Mouse (Mus musculus) ES-Bruce4 (cell line): ENCODE data around the gene Irx3. TPM values are rescaled to one million over a fixed set of nuclear protein-coding genes. Genes with fewer than 3 reads are reported as not detected.
A peak's percentile ranks its signal among the peaks of the same experiment; 100 is the strongest.

ENCODE experiments used
- H3K27ac ChIP-seq: 2 replicates; pipeline ENCODE4 v1.5.1; 2012; ENCODE audit warnings: low read length, inconsistent platforms; ENCODE audit not compliant: insufficient read depth
- H3K27me3 ChIP-seq: 2 replicates; pipeline ENCODE4 v1.6.1; 2012; ENCODE audit warnings: mild to moderate bottlenecking, low read length, inconsistent platforms; ENCODE audit not compliant: control insufficient read depth, poor library complexity, insufficient read depth, severe bottlenecking
- H3K36me3 ChIP-seq: 2 replicates; pipeline ENCODE4 v1.6.1; 2012; ENCODE audit warnings: inconsistent platforms, mild to moderate bottlenecking, low read length, moderate library complexity; ENCODE audit not compliant: control insufficient read depth, poor library complexity, insufficient read depth, severe bottlenecking
- H3K4me1 ChIP-seq: one replicate; pipeline ENCODE4 v1.8.1; 2011; ENCODE audit warnings: low read length; ENCODE audit not compliant: control insufficient read depth, insufficient read depth
- H3K4me3 ChIP-seq: 2 replicates; pipeline ENCODE4 v1.5.1; 2011; ENCODE audit warnings: low read depth, mild to moderate bottlenecking, low read length
- H3K9ac ChIP-seq: 2 replicates; pipeline ENCODE4 v1.6.1; 2012; ENCODE audit warnings: low read depth, mild to moderate bottlenecking, inconsistent platforms; ENCODE audit not compliant: poor library complexity, severe bottlenecking
- H3K9me3 ChIP-seq: replicated peaks from 2 replicates; pipeline ENCODE4 v1.6.1; 2012; ENCODE audit warnings: mild to moderate bottlenecking, low read length, inconsistent platforms; ENCODE audit not compliant: control insufficient read depth, poor library complexity, insufficient read depth, severe bottlenecking
- CTCF ChIP-seq: IDR thresholded peaks from one replicate; pipeline ENCODE4 v1.8.1; 2011; ENCODE audit warnings: low read depth, low read length
- EP300 ChIP-seq: IDR thresholded peaks from 2 replicates; pipeline ENCODE4 v1.6.1; 2011; ENCODE audit warnings: low read depth, low read length; ENCODE audit not compliant: insufficient read depth
- POLR2A ChIP-seq: IDR thresholded peaks from one replicate; pipeline ENCODE4 v1.8.1; 2011; ENCODE audit warnings: low read length; ENCODE audit not compliant: insufficient read depth
- polyA plus RNA-seq: library from polyadenylated mRNA; stranded (reverse); fragments of >200 nt; gene quantifications from 2 replicates; pipeline ENCODE4 v1.2.4, GENCODE M21; 2011; ENCODE audit warnings: low read depth; ENCODE audit not compliant: missing spikeins, insufficient read depth, insufficient read length

The Irx3 gene
- polyA plus RNA-seq, result 1.0 and 1.5 TPM in 2 replicates

GRCm38 (mm10) chr8:91801839-91802238 lies at the start of gene Irx3:
Gene Irx3, minus strand, starts transcription at chr8:91802067.
- Histone ChIP-seq H3K27ac (no peak within 1 kb of the TSS), H3K4me3 (peak within 1 kb of the TSS; percentile 81), H3K27me3 (peaks cover 58% of the 10 kb centered on the region), H3K9me3 (no peaks in the 10 kb centered on the region), H3K9ac (peak within 1 kb of the TSS; percentile 73), H3K4me1 (no peaks in the 10 kb centered on the region), H3K36me3 (no peaks in the 10 kb centered on the region)
- no peak for TF ChIP-seq CTCF
- 0 out of 2 replicates have a peak, but pooled peaks have one; percentile 0 for TF ChIP-seq EP300

GRCm38 (mm10) chr8:91851359-91851758 lies 49.5 kb upstream of the Irx3 start:
- H3K4me1 ChIP-seq, result no peaks in the 10 kb centered on the region
- no peak overlapping the region for H3K4me3 ChIP-seq
- TF ChIP-seq EP300 (no peak), CTCF (no peak), POLR2A (no peak)
- no peaks in the 10 kb centered on the region for H3K27me3 ChIP-seq
- H3K9ac ChIP-seq, result no peak overlapping the region
- no peaks in the 10 kb centered on the region for H3K36me3 ChIP-seq
- no peak overlapping the region for H3K27ac ChIP-seq
- H3K9me3 ChIP-seq, result no peaks in the 10 kb centered on the region

- no peaks in the 10 kb centered on the region for H3K9me3 ChIP-seq
- TF ChIP-seq POLR2A, result no peak
- no peak for TF ChIP-seq EP300
- no peak for TF ChIP-seq CTCF
- H3K27me3 ChIP-seq, result no peaks in the 10 kb centered on the region
- no peak overlapping the region for H3K27ac ChIP-seq
- no peaks in the 10 kb centered on the region for H3K36me3 ChIP-seq
- H3K4me1 ChIP-seq, result no peaks in the 10 kb centered on the region
- H3K9ac ChIP-seq, result no peak overlapping the region
- H3K4me3 ChIP-seq, result no peak overlapping the region
Measured at GRCm38 (mm10) chr8:91849984-91850383, 48.1 kb upstream of the Irx3 start.

GRCm38 (mm10) chr8:91849529-91849928 lies 47.7 kb upstream of the Irx3 start:
- no peaks in the 10 kb centered on the region for H3K36me3 ChIP-seq
- H3K27me3 ChIP-seq, result no peaks in the 10 kb centered on the region
- H3K4me3 ChIP-seq, result no peak overlapping the region
- no peaks in the 10 kb centered on the region for H3K4me1 ChIP-seq
- TF ChIP-seq CTCF (no peak), POLR2A (no peak), EP300 (no peak)
- no peaks in the 10 kb centered on the region for H3K9me3 ChIP-seq
- no peak overlapping the region for H3K27ac ChIP-seq
- H3K9ac ChIP-seq, result no peak overlapping the region

- no peaks in the 10 kb centered on the region for H3K9me3 ChIP-seq
- TF ChIP-seq EP300 (no peak), CTCF (no peak), POLR2A (no peak)
- no peaks in the 10 kb centered on the region for H3K36me3 ChIP-seq
- H3K27me3 ChIP-seq, result no peaks in the 10 kb centered on the region
- H3K27ac ChIP-seq, result no peak overlapping the region
- no peaks in the 10 kb centered on the region for H3K4me1 ChIP-seq
- H3K4me3 ChIP-seq, result no peak overlapping the region
- no peak overlapping the region for H3K9ac ChIP-seq
Measured at GRCm38 (mm10) chr8:91845641-91846040, 43.8 kb upstream of the Irx3 start.

GRCm38 (mm10) chr8:91837131-91837530 lies 35.3 kb upstream of the Irx3 start:
- Histone ChIP-seq H3K27ac (no peak overlapping the region), H3K9me3 (no peaks in the 10 kb centered on the region), H3K4me3 (peak overlapping the region; percentile 23; the same call in 1 of the 2 replicates), H3K4me1 (no peaks in the 10 kb centered on the region), H3K27me3 (no peaks in the 10 kb centered on the region), H3K9ac (no peak overlapping the region), H3K36me3 (no peaks in the 10 kb centered on the region)
- TF ChIP-seq EP300 (no peak), CTCF (no peak), POLR2A (no peak)
